Mouse (Mus musculus): ENCODE results near the gene Ctnna2. TPM values are rescaled to one million over a fixed set of nuclear protein-coding genes. Genes with fewer than 3 reads are reported as not detected.
A peak's percentile ranks its signal among the peaks of the same experiment; 100 is the strongest.

Ctnna2 gene
- polyA plus RNA-seq, 1 experiment from 2014 or later = 12.0 TPM

- no peaks in the 10 kb centered on the region for H3K27me3 ChIP-seq (replicated peaks; ENCODE audit: low read depth, poor library complexity, severe bottlenecking)
- H3K27ac ChIP-seq (replicated peaks) = no peak overlapping the region
- 76% methylated on average over 3 of the region's 3 CpGs for WGBS
Observed at GRCm38 (mm10) chr6:76992128-76992527, 987.4 kb downstream of the Ctnna2 start.

GRCm38 (mm10) chr6:76984773-76985172 lies 994.7 kb downstream of the Ctnna2 start:
- no peaks in the 10 kb centered on the region for H3K36me3 ChIP-seq (replicated peaks)
- DNase-seq (ENCODE audit: low spot score) = no peak
- H3K27me3 ChIP-seq (replicated peaks; ENCODE audit: low read depth, poor library complexity, severe bottlenecking) = no peaks in the 10 kb centered on the region
- H3K4me3 ChIP-seq = no peak overlapping the region
- WGBS = 71% methylated on average over 4 of the region's 4 CpGs
- H3K9me3 ChIP-seq = no peaks in the 10 kb centered on the region
- no peak overlapping the region for H3K27ac ChIP-seq (replicated peaks)
- no peaks in the 10 kb centered on the region for H3K4me1 ChIP-seq

More at GRCm38 (mm10) chr6:76992128-76992527, 987.4 kb downstream of the Ctnna2 start:
- H3K4me3 ChIP-seq = no peak overlapping the region
- H3K4me1 ChIP-seq = no peaks in the 10 kb centered on the region
- DNase-seq (ENCODE audit: low spot score) = no peak
- H3K9me3 ChIP-seq = no peaks in the 10 kb centered on the region
- no peaks in the 10 kb centered on the region for H3K36me3 ChIP-seq (replicated peaks)

- 89% methylated on average over 1 of the region's 1 CpGs for WGBS
- no peak overlapping the region for H3K4me3 ChIP-seq
- no peak overlapping the region for H3K27ac ChIP-seq (replicated peaks)
- no peaks in the 10 kb centered on the region for H3K4me1 ChIP-seq
- H3K36me3 ChIP-seq (replicated peaks) = no peaks in the 10 kb centered on the region
- no peak for DNase-seq (ENCODE audit: low spot score)
- H3K9me3 ChIP-seq = no peaks in the 10 kb centered on the region
- no peaks in the 10 kb centered on the region for H3K27me3 ChIP-seq (replicated peaks; ENCODE audit: low read depth, poor library complexity, severe bottlenecking)
Observed at GRCm38 (mm10) chr6:76981651-76982050, 997.8 kb downstream of the Ctnna2 start.

- H3K9me3 ChIP-seq = no peaks in the 10 kb centered on the region
- H3K27ac ChIP-seq (replicated peaks) = no peak overlapping the region
- no peaks in the 10 kb centered on the region for H3K36me3 ChIP-seq (replicated peaks)
- 82% methylated on average over 5 of the region's 5 CpGs for WGBS
- no peak for DNase-seq (ENCODE audit: low spot score)
- H3K27me3 ChIP-seq (replicated peaks; ENCODE audit: low read depth, poor library complexity, severe bottlenecking) = no peaks in the 10 kb centered on the region
- H3K4me3 ChIP-seq = no peak overlapping the region
- H3K4me1 ChIP-seq = no peaks in the 10 kb centered on the region
Observed at GRCm38 (mm10) chr6:76979247-76979850, 1000.1 kb downstream of the Ctnna2 start.

- DNase-seq (ENCODE audit: low spot score) = peak; percentile 32
- Histone ChIP-seq H3K36me3 (replicated peaks) (no peaks in the 10 kb centered on the region), H3K9me3 (no peaks in the 10 kb centered on the region), H3K27ac (replicated peaks) (no peak overlapping the region), H3K27me3 (replicated peaks; ENCODE audit: low read depth, poor library complexity, severe bottlenecking) (no peaks in the 10 kb centered on the region), H3K4me1 (no peaks in the 10 kb centered on the region), H3K4me3 (no peak overlapping the region)
- WGBS = 22% methylated on average over 3 of the region's 3 CpGs
Observed at GRCm38 (mm10) chr6:76977817-76978216, 1001.7 kb downstream of the Ctnna2 start.

- H3K4me3 ChIP-seq = no peak overlapping the region
- WGBS = 66% methylated on average over 1 of the region's 1 CpGs
Observed at GRCm38 (mm10) chr6:76974297-76974696, 1005.2 kb downstream of the Ctnna2 start.

GRCm38 (mm10) chr6:76964998-76965432 lies 1014.5 kb downstream of the Ctnna2 start:
- no peak for DNase-seq (ENCODE audit: low spot score)
- Histone ChIP-seq H3K27ac (replicated peaks) (no peak overlapping the region), H3K9me3 (no peaks in the 10 kb centered on the region), H3K4me1 (no peaks in the 10 kb centered on the region), H3K4me3 (no peak overlapping the region), H3K36me3 (replicated peaks) (no peaks in the 10 kb centered on the region), H3K27me3 (replicated peaks; ENCODE audit: low read depth, poor library complexity, severe bottlenecking) (no peaks in the 10 kb centered on the region)
- 89% methylated on average over 5 of the region's 5 CpGs for WGBS

More at GRCm38 (mm10) chr6:76974297-76974696, 1005.2 kb downstream of the Ctnna2 start:
- Histone ChIP-seq H3K4me1 (no peaks in the 10 kb centered on the region), H3K36me3 (replicated peaks) (no peaks in the 10 kb centered on the region), H3K9me3 (no peaks in the 10 kb centered on the region), H3K27ac (replicated peaks) (no peak overlapping the region), H3K27me3 (replicated peaks; ENCODE audit: low read depth, poor library complexity, severe bottlenecking) (no peaks in the 10 kb centered on the region)
- DNase-seq (ENCODE audit: low spot score) = no peak

- H3K27me3 ChIP-seq (replicated peaks; ENCODE audit: low read depth, poor library complexity, severe bottlenecking) = no peaks in the 10 kb centered on the region
- DNase-seq (ENCODE audit: low spot score) = no peak
- no peaks in the 10 kb centered on the region for H3K4me1 ChIP-seq
- H3K36me3 ChIP-seq (replicated peaks) = no peaks in the 10 kb centered on the region
- H3K27ac ChIP-seq (replicated peaks) = no peak overlapping the region
- no peaks in the 10 kb centered on the region for H3K9me3 ChIP-seq
- H3K4me3 ChIP-seq = no peak overlapping the region
- whole genome bisulfite sequencing = 80% methylated on average over 4 of the region's 4 CpGs
Observed at GRCm38 (mm10) chr6:76908086-76908485, 1071.4 kb downstream of the Ctnna2 start.

- no peak for DNase-seq (ENCODE audit: low spot score)
- Histone ChIP-seq H3K27me3 (replicated peaks; ENCODE audit: low read depth, poor library complexity, severe bottlenecking) (no peaks in the 10 kb centered on the region), H3K9me3 (no peaks in the 10 kb centered on the region), H3K36me3 (replicated peaks) (no peaks in the 10 kb centered on the region), H3K4me3 (no peak overlapping the region), H3K27ac (replicated peaks) (no peak overlapping the region), H3K4me1 (no peaks in the 10 kb centered on the region)
- WGBS = 82% methylated on average over 1 of the region's 1 CpGs
Observed at GRCm38 (mm10) chr6:76897156-76897555, 1082.3 kb downstream of the Ctnna2 start.

All from embryonic facial prominence, embryonic 10.5 days (tissue).